Mouse (Mus musculus) C2C12 (cell line): Measurements from ENCODE around the gene Gm45234. TPM values are rescaled to one million over a fixed set of nuclear protein-coding genes. Genes with fewer than 3 reads are reported as not detected.

Experiments
- H3K27me3 ChIP-seq: one replicate; pipeline ENCODE4 v1.6.1; 2011; ENCODE audit not compliant: control insufficient read depth, insufficient read depth, insufficient read length
- H3K36me3 ChIP-seq: one replicate; pipeline ENCODE4 v1.6.1; 2011; ENCODE audit not compliant: control insufficient read depth, insufficient read depth
- H3K4me3 ChIP-seq: one replicate; pipeline ENCODE4 v1.5.1; 2011; ENCODE audit warnings: mild to moderate bottlenecking, control low read depth; ENCODE audit not compliant: poor library complexity, insufficient read depth, severe bottlenecking
- H3K79me2 ChIP-seq: one replicate; pipeline ENCODE4 v1.6.1; 2011; ENCODE audit not compliant: control insufficient read depth, insufficient read depth
- H3K79me3 ChIP-seq: one replicate; pipeline ENCODE4 v1.6.1; 2011; ENCODE audit warnings: low read depth, control low read depth
- H3ac ChIP-seq: one replicate; pipeline ENCODE3; 2011; ENCODE audit warnings: low read depth; ENCODE audit not compliant: control insufficient read depth, insufficient read length
- CEBPB ChIP-seq: IDR thresholded peaks from one replicate; pipeline ENCODE4 v1.6.1; 2011; ENCODE audit warnings: low read depth, mild to moderate bottlenecking, control low read depth, moderate library complexity
- CTCF ChIP-seq: IDR thresholded peaks from one replicate; pipeline ENCODE4 v1.5.1; 2011; ENCODE audit not compliant: control insufficient read depth, insufficient read depth, insufficient read length
- FOSL1 ChIP-seq: IDR thresholded peaks from one replicate; pipeline ENCODE4 v1.8.0; 2011; ENCODE audit warnings: mild to moderate bottlenecking, low read length; ENCODE audit not compliant: poor library complexity, insufficient read depth, severe bottlenecking
- MAX ChIP-seq: IDR thresholded peaks from one replicate; pipeline ENCODE4 v1.6.1; 2011; ENCODE audit warnings: mild to moderate bottlenecking, control low read depth
- MYOD1 ChIP-seq: IDR thresholded peaks from one replicate; pipeline ENCODE4 v1.6.1; 2011; ENCODE audit warnings: low read depth; ENCODE audit not compliant: control insufficient read depth, insufficient read length
- MYOG ChIP-seq: IDR thresholded peaks from one replicate; pipeline ENCODE4 v1.6.1; 2011; ENCODE audit not compliant: control insufficient read depth, insufficient read length; ENCODE audit errors: extremely low read depth
- USF1 ChIP-seq: IDR thresholded peaks from one replicate; pipeline ENCODE4 v1.6.1; 2011; ENCODE audit warnings: low read depth, mild to moderate bottlenecking, control low read depth, moderate library complexity
- polyA plus RNA-seq: library from polyadenylated mRNA; unstranded; fragments of >200 nt; fragmentation: generic; extraction: Trizol; gene quantifications from one replicate; pipeline ENCODE4 v1.2.1, GENCODE M21; 2012; ENCODE audit warnings: missing spikeins

Gene Gm45234
- polyA plus RNA-seq, 1 experiment, result not detected

- TF ChIP-seq CTCF (no peak), USF1 (no peak), FOSL1 (no peak), MAX (no peak), MYOG (no peak), MYOD1 (no peak)
- Histone ChIP-seq H3K4me3 (no peak overlapping the region), H3K36me3 (peaks cover 52% of the 10 kb centered on the region), H3ac (no peak overlapping the region), H3K79me3 (peaks cover 64% of the 10 kb centered on the region), H3K27me3 (no peaks in the 10 kb centered on the region), H3K79me2 (peaks cover 82% of the 10 kb centered on the region)
Observed at GRCm38 (mm10) chr6:124753861-124754260, 2.0 kb downstream of the Gm45234 start.

GRCm38 (mm10) chr6:124750405-124750804, 5.4 kb downstream of the Gm45234 start:
- Histone ChIP-seq H3K79me3 (peaks cover 57% of the 10 kb centered on the region), H3K36me3 (peaks cover 62% of the 10 kb centered on the region), H3ac (no peak overlapping the region), H3K4me3 (no peak overlapping the region), H3K79me2 (peaks cover 66% of the 10 kb centered on the region), H3K27me3 (no peaks in the 10 kb centered on the region)
- TF ChIP-seq CTCF, result no peak
- no peak for TF ChIP-seq MYOD1
- no peak for TF ChIP-seq CEBPB
- TF ChIP-seq USF1, result no peak
- no peak for TF ChIP-seq MAX
- no peak for TF ChIP-seq MYOG
- TF ChIP-seq FOSL1, result no peak

- TF ChIP-seq MYOD1, result no peak
- TF ChIP-seq FOSL1, result no peak
- TF ChIP-seq CTCF, result no peak
- TF ChIP-seq CEBPB, result no peak
- no peak for TF ChIP-seq USF1
- TF ChIP-seq MYOG, result no peak
- TF ChIP-seq MAX, result no peak
- no peak overlapping the region for H3K4me3 ChIP-seq
- H3K79me2 ChIP-seq, result peaks cover 31% of the 10 kb centered on the region
- peaks cover 22% of the 10 kb centered on the region for H3K79me3 ChIP-seq
- H3ac ChIP-seq, result no peak overlapping the region
- no peaks in the 10 kb centered on the region for H3K27me3 ChIP-seq
- peaks cover 65% of the 10 kb centered on the region for H3K36me3 ChIP-seq
Observed at GRCm38 (mm10) chr6:124746654-124747632, 8.9 kb downstream of the Gm45234 start.

- H3K79me2 ChIP-seq, result peaks cover 24% of the 10 kb centered on the region
- TF ChIP-seq MYOG (no peak), CEBPB (no peak), USF1 (no peak), MYOD1 (no peak), CTCF (no peak), MAX (no peak), FOSL1 (no peak)
- no peak overlapping the region for H3ac ChIP-seq
- no peak overlapping the region for H3K4me3 ChIP-seq
- peaks cover 18% of the 10 kb centered on the region for H3K79me3 ChIP-seq
- H3K36me3 ChIP-seq, result peaks cover 59% of the 10 kb centered on the region
- H3K27me3 ChIP-seq, result no peaks in the 10 kb centered on the region
Observed at GRCm38 (mm10) chr6:124746296-124746605, 9.6 kb downstream of the Gm45234 start.

- H3K36me3 ChIP-seq, result peaks cover 54% of the 10 kb centered on the region
- TF ChIP-seq FOSL1, result no peak
- no peak for TF ChIP-seq MYOD1
- TF ChIP-seq MYOG, result no peak
- TF ChIP-seq CEBPB, result no peak
- TF ChIP-seq CTCF, result peak; percentile 90
- TF ChIP-seq MAX, result peak; percentile 57
- TF ChIP-seq USF1, result no peak
Observed at GRCm38 (mm10) chr6:124745490-124746295, 10.1 kb downstream of the Gm45234 start.

More at GRCm38 (mm10) chr6:124745490-124746295, 10.1 kb downstream of the Gm45234 start:
- peaks cover 18% of the 10 kb centered on the region for H3K79me2 ChIP-seq
- no peak overlapping the region for H3K4me3 ChIP-seq
- H3K79me3 ChIP-seq, result peaks cover 12% of the 10 kb centered on the region
- H3K27me3 ChIP-seq, result no peaks in the 10 kb centered on the region
- peak overlapping the region; percentile 56 for H3ac ChIP-seq
